Mouse (Mus musculus) v-Abl transformed pro-B cells (cell line): Measurements from ENCODE around the gene Epha1.

Experiments
- in situ Hi-C, 2 experiments: fragments of 400-800 bp; cut with MboI; formaldehyde crosslinking; loops; one replicate each; pipeline ENCODE4 v1.15.1; 2025; ENCODE audit not compliant: unreplicated experiment in 2 of 2

Epha1 gene

GRCm38 (mm10) chr6:42330216-42330615 lies 42.9 kb downstream of the Epha1 start:
- in situ Hi-C loops = no loop called here

GRCm38 (mm10) chr6:42328757-42329156 lies 44.3 kb downstream of the Epha1 start:
- in situ Hi-C loops = loop anchor here (5.0 kb wide), 2 partner anchors 101 to 1211 kb away; no protein-coding TSS in a partner anchor

GRCm38 (mm10) chr6:42326509-42326908 lies 46.6 kb downstream of the Epha1 start:
- in situ Hi-C loops = loop anchor here (5.0 kb wide), 2 partner anchors 99 to 1209 kb away; no protein-coding TSS in a partner anchor

GRCm38 (mm10) chr6:42325268-42325609 lies 47.8 kb downstream of the Epha1 start:
- in situ Hi-C loops = loop anchor here (5.0 kb wide), 2 partner anchors 98 to 1208 kb away; no protein-coding TSS in a partner anchor

GRCm38 (mm10) chr6:42324482-42325267 lies 48.4 kb downstream of the Epha1 start, which contains the start of gene Fam131b:
Gene Fam131b (minus strand): TSS chr6:42324643.
- in situ Hi-C loops = loop anchor here (5.0 kb wide), 2 partner anchors 97 to 1207 kb away; no protein-coding TSS in a partner anchor

GRCm38 (mm10) chr6:42324067-42324481 lies 49.0 kb downstream of the Epha1 start:
- in situ Hi-C loops = no loop called here

- in situ Hi-C loops = no loop called here
These were observed 49.5 kb downstream of the Epha1 start for GRCm38 (mm10) chr6:42323371-42324066.

- in situ Hi-C loops = no loop called here
These were observed 54.8 kb downstream of the Epha1 start for GRCm38 (mm10) chr6:42318293-42318692.

GRCm38 (mm10) chr6:42310427-42311053 lies 62.5 kb downstream of the Epha1 start:
- in situ Hi-C loops = no loop called here

- in situ Hi-C loops = no loop called here
These were observed 63.2 kb downstream of the Epha1 start for GRCm38 (mm10) chr6:42309816-42310378.
